Mouse (Mus musculus) C2C12 (cell line): Measurements from ENCODE around the gene Spata2l. TPM values are rescaled to one million over a fixed set of nuclear protein-coding genes. Genes with fewer than 3 reads are reported as not detected.

ENCODE experiments used
- H3K27me3 ChIP-seq: one replicate; pipeline ENCODE4 v1.6.1; 2011; ENCODE audit not compliant: control insufficient read depth, insufficient read depth, insufficient read length
- H3K36me3 ChIP-seq: one replicate; pipeline ENCODE4 v1.6.1; 2011; ENCODE audit not compliant: control insufficient read depth, insufficient read depth
- H3K4me3 ChIP-seq: one replicate; pipeline ENCODE4 v1.5.1; 2011; ENCODE audit warnings: mild to moderate bottlenecking, control low read depth; ENCODE audit not compliant: poor library complexity, insufficient read depth, severe bottlenecking
- H3K79me2 ChIP-seq: one replicate; pipeline ENCODE4 v1.6.1; 2011; ENCODE audit not compliant: control insufficient read depth, insufficient read depth
- H3K79me3 ChIP-seq: one replicate; pipeline ENCODE4 v1.6.1; 2011; ENCODE audit warnings: low read depth, control low read depth
- H3ac ChIP-seq: one replicate; pipeline ENCODE3; 2011; ENCODE audit warnings: low read depth; ENCODE audit not compliant: control insufficient read depth, insufficient read length
- CEBPB ChIP-seq: IDR thresholded peaks from one replicate; pipeline ENCODE4 v1.6.1; 2011; ENCODE audit warnings: low read depth, mild to moderate bottlenecking, control low read depth, moderate library complexity
- CTCF ChIP-seq: IDR thresholded peaks from one replicate; pipeline ENCODE4 v1.5.1; 2011; ENCODE audit not compliant: control insufficient read depth, insufficient read depth, insufficient read length
- FOSL1 ChIP-seq: IDR thresholded peaks from one replicate; pipeline ENCODE4 v1.8.0; 2011; ENCODE audit warnings: mild to moderate bottlenecking, low read length; ENCODE audit not compliant: poor library complexity, insufficient read depth, severe bottlenecking
- MAX ChIP-seq: IDR thresholded peaks from one replicate; pipeline ENCODE4 v1.6.1; 2011; ENCODE audit warnings: mild to moderate bottlenecking, control low read depth
- MYOD1 ChIP-seq: IDR thresholded peaks from one replicate; pipeline ENCODE4 v1.6.1; 2011; ENCODE audit warnings: low read depth; ENCODE audit not compliant: control insufficient read depth, insufficient read length
- MYOG ChIP-seq: IDR thresholded peaks from one replicate; pipeline ENCODE4 v1.6.1; 2011; ENCODE audit not compliant: control insufficient read depth, insufficient read length; ENCODE audit errors: extremely low read depth
- USF1 ChIP-seq: IDR thresholded peaks from one replicate; pipeline ENCODE4 v1.6.1; 2011; ENCODE audit warnings: low read depth, mild to moderate bottlenecking, control low read depth, moderate library complexity
- polyA plus RNA-seq: library from polyadenylated mRNA; unstranded; fragments of >200 nt; fragmentation: generic; extraction: Trizol; gene quantifications from one replicate; pipeline ENCODE4 v1.2.1, GENCODE M21; 2012; ENCODE audit warnings: missing spikeins

Gene Spata2l
- polyA plus RNA-seq, 1 experiment = 0.89 TPM

- peaks cover 34% of the 10 kb centered on the region for H3K79me2 ChIP-seq
- peaks cover 13% of the 10 kb centered on the region for H3K36me3 ChIP-seq
- peak overlapping the region; percentile 84 for H3K4me3 ChIP-seq
- no peaks in the 10 kb centered on the region for H3K27me3 ChIP-seq
- H3ac ChIP-seq = peak overlapping the region; percentile 24
- no peak for TF ChIP-seq MYOG
- TF ChIP-seq USF1 = no peak
- no peak for TF ChIP-seq CTCF
- no peak for TF ChIP-seq MYOD1
- no peak for TF ChIP-seq CEBPB
- peaks cover 6% of the 10 kb centered on the region for H3K79me3 ChIP-seq
Observed at GRCm38 (mm10) chr8:123252925-123253324, 16.9 kb upstream of the Spata2l start.

GRCm38 (mm10) chr8:123250940-123251339 is 14.9 kb upstream of the Spata2l start:
- no peak overlapping the region for H3ac ChIP-seq
- no peak for TF ChIP-seq CTCF
- no peak for TF ChIP-seq MYOG
- TF ChIP-seq CEBPB = no peak
- no peak for TF ChIP-seq MAX
- no peak for TF ChIP-seq USF1
- no peak for TF ChIP-seq MYOD1
- no peak for TF ChIP-seq FOSL1
- H3K79me3 ChIP-seq = peaks cover 6% of the 10 kb centered on the region
- no peak overlapping the region for H3K4me3 ChIP-seq
- no peaks in the 10 kb centered on the region for H3K27me3 ChIP-seq
- H3K79me2 ChIP-seq = peaks cover 29% of the 10 kb centered on the region
- peaks cover 8% of the 10 kb centered on the region for H3K36me3 ChIP-seq

DNA sequence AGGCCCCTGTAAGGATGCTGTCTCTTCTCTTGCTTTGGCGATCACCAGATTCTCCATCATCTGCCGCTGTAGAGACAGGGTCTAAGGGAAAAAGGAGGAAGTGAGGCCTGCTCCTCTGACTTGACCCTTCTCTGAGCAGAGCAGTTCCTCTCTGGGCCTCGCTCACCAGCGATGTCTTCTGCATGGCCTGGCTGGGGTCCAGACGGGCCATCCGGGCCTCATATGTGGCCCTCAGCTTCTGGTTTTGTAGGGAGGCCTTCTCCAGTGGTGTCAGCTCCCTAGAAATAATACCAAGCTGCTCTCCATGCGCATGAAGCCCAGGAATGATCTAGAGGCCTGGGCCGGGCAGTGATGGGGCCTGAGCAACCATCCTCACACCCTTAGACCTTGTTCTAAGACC is 12.6 kb upstream of the Spata2l start:
- no peak overlapping the region for H3ac ChIP-seq
- no peaks in the 10 kb centered on the region for H3K79me3 ChIP-seq
- no peak for TF ChIP-seq MAX
- TF ChIP-seq USF1 = no peak
- TF ChIP-seq MYOD1 = no peak
- no peak for TF ChIP-seq FOSL1
- no peak for TF ChIP-seq CTCF
- no peak for TF ChIP-seq CEBPB
- TF ChIP-seq MYOG = no peak
- peaks cover 8% of the 10 kb centered on the region for H3K36me3 ChIP-seq
- H3K79me2 ChIP-seq = peaks cover 11% of the 10 kb centered on the region
- no peaks in the 10 kb centered on the region for H3K27me3 ChIP-seq
- no peak overlapping the region for H3K4me3 ChIP-seq

- Histone ChIP-seq H3K27me3 (no peaks in the 10 kb centered on the region), H3K36me3 (peaks cover 8% of the 10 kb centered on the region), H3K4me3 (no peak overlapping the region), H3K79me3 (no peaks in the 10 kb centered on the region), H3ac (no peak overlapping the region), H3K79me2 (peaks cover 2% of the 10 kb centered on the region)
- no peak for TF ChIP-seq CTCF
Observed at GRCm38 (mm10) chr8:123247748-123248147, 11.7 kb upstream of the Spata2l start.

- Histone ChIP-seq H3K4me3 (no peak overlapping the region), H3K36me3 (peaks cover 7% of the 10 kb centered on the region), H3ac (no peak overlapping the region), H3K27me3 (no peaks in the 10 kb centered on the region), H3K79me3 (no peaks in the 10 kb centered on the region), H3K79me2 (no peaks in the 10 kb centered on the region)
- TF ChIP-seq CEBPB (no peak), USF1 (no peak)
Observed at GRCm38 (mm10) chr8:123245543-123245942, 9.5 kb upstream of the Spata2l start.

DNA sequence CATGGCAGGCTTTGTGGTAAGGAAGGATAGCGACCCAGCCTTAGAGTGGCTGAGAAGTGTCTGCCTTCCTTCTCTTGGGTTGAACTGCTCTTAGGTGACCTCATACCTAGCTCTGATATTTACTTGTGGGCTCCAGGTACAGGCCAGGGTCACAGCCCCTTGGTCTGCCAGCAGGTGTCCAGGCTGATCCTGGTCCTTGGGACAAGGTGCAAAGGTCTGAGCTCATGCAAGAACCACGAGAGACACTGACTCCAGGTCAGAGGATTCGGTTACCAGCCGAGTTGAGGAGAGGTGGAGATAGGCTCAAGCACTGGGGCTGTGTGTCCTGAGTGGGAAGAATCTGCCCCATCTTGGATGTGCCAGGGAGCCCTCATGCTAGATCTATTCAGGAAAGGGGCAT is 8.3 kb upstream of the Spata2l start:
- peaks cover 3% of the 10 kb centered on the region for H3K36me3 ChIP-seq
- no peaks in the 10 kb centered on the region for H3K79me2 ChIP-seq
- no peaks in the 10 kb centered on the region for H3K27me3 ChIP-seq
- no peak overlapping the region for H3K4me3 ChIP-seq
- TF ChIP-seq MAX (no peak), FOSL1 (no peak), CEBPB (no peak), CTCF (no peak), MYOG (no peak), MYOD1 (no peak), USF1 (no peak)
- no peak overlapping the region for H3ac ChIP-seq
- H3K79me3 ChIP-seq = no peaks in the 10 kb centered on the region
